Mouse (Mus musculus): ENCODE data around the gene Nxnl1. TPM values are rescaled to one million over a fixed set of nuclear protein-coding genes. Genes with fewer than 3 reads are reported as not detected.

Nxnl1 gene
- polyA plus RNA-seq, 1 experiment from 2014 or later = not detected

DNA sequence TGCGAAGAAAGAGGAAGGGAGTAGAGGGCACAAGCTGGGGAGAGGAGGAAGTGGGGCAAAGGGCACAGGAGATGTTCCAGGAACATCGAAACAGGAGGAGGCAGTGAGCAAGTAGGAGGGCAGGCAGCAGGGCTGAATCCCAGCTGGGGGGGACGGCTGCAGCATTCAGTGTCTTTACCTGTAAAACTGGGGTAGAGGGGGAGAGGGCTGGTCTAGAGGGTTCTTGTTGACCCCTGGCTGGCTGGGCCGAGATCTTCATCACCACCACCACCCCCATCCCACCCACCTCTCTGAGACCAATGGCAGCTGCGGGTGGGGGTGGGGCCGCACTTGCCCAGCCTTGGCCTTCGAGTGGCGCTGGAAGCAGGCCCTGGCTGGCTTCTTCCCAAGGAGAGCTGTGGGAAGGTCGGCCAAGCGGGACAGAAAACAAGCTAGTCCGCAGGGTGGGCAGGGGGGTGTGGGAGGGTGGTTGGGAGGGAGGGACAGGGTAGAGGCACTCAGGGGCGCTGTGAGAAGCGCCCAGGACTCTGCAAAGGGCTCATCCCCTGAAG lies 2.1 kb upstream of the Nxnl1 start, which contains the start of gene Slc27a1:
Gene Slc27a1 (plus strand): TSS at position 496 of the 551 bp plus-strand sequence.
- Histone ChIP-seq H3K27me3 (ENCODE audit: control insufficient read depth, insufficient read depth, low read length) (no peaks in the 10 kb centered on the region), H3K4me3 (ENCODE audit: low read depth, low read length) (peak within 1 kb of the TSS; percentile 41), H3K27ac (ENCODE audit: low read length) (peak within 1 kb of the TSS; percentile 46; the same call in 1 of the 2 replicates), H3K4me2 (replicated peaks; ENCODE audit: low read depth, low read length) (peak within 1 kb of the TSS; percentile 80), H3K9ac (replicated peaks; ENCODE audit: low read depth, low read length) (peak within 1 kb of the TSS; percentile 36; the same call in 1 of the 2 replicates), H3K9me3 (ENCODE audit: control insufficient read depth, low read depth, low read length) (0 out of 2 replicates have a peak, but pooled peaks cover 2% of the 10 kb centered on the region), H3K4me1 (ENCODE audit: control insufficient read depth, insufficient read depth, low read length) (peaks cover 14% of the 10 kb centered on the region), H3K36me3 (ENCODE audit: control insufficient read depth, insufficient read depth, low read length) (no peaks in the 10 kb centered on the region)
- ATAC-seq (ENCODE audit: insufficient number of reproducible peaks, insufficient read depth, low FRiP score, low read depth) = no peak
- 15% methylated on average over 13 of the region's 13 CpGs for WGBS

DNA sequence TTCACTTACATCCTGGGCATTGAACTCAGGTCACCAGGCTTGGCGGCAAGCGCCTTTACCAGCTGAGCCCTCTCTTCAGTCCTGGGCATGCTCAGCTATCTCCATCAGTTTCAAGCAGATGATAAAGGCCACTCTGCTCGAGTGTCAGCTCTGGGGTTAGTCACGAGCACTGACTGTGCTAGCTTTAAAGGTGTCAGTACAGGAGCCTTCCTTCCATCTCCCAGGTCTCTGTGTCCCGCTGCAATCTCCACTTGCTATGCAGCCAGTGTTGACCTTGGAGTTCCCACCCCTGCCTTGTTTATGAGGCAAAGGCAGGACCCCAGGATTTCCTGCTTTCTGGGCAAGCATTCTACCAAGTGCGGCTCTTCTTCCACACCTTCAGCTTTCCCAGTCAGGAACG lies 1.2 kb upstream of the Nxnl1 start:
- H3K27me3 ChIP-seq (ENCODE audit: control insufficient read depth, insufficient read depth, low read length) = 0 out of 2 replicates have a peak, but pooled peaks cover under 1% of the 10 kb centered on the region
- ATAC-seq (ENCODE audit: insufficient number of reproducible peaks, insufficient read depth, low FRiP score, low read depth) = no peak

DNA sequence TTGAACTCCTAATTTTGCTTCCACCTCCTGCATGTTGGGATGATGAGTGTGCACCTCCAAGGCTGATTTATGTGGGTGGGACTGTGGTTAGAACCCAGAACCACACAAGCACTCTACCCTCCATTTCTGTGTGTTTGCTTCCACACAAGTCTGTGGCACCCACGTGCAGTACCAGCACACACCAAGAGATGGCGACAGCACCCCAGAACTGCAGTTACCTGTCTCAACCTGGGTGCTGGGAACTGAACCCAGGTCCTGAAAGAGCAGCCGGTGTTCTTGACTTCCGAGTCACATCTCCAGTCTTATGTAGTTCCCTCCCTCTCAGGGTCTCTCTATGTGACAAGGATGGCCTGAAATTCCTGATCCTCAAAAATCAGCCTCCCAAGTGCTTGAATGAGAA lies 2.4 kb downstream of the Nxnl1 start:
- Histone ChIP-seq H3K4me1 (ENCODE audit: control insufficient read depth, insufficient read depth, low read length) (peaks cover 11% of the 10 kb centered on the region; the same call in 1 of the 2 replicates), H3K4me2 (replicated peaks; ENCODE audit: low read depth, low read length) (no peak overlapping the region), H3K27ac (ENCODE audit: low read length) (no peak overlapping the region), H3K36me3 (ENCODE audit: control insufficient read depth, insufficient read depth, low read length) (no peaks in the 10 kb centered on the region), H3K4me3 (ENCODE audit: low read depth, low read length) (no peak overlapping the region), H3K9ac (replicated peaks; ENCODE audit: low read depth, low read length) (no peak overlapping the region), H3K9me3 (ENCODE audit: control insufficient read depth, low read depth, low read length) (0 out of 2 replicates have a peak, but pooled peaks cover 2% of the 10 kb centered on the region), H3K27me3 (ENCODE audit: control insufficient read depth, insufficient read depth, low read length) (0 out of 2 replicates have a peak, but pooled peaks cover 10% of the 10 kb centered on the region)
- WGBS = 85% methylated on average over 4 of the region's 4 CpGs
- no peak for ATAC-seq (ENCODE audit: insufficient number of reproducible peaks, insufficient read depth, low FRiP score, low read depth)

More for the DNA sequence above, 1.2 kb upstream of the Nxnl1 start:
- Histone ChIP-seq H3K4me2 (replicated peaks; ENCODE audit: low read depth, low read length) (no peak overlapping the region), H3K9me3 (ENCODE audit: control insufficient read depth, low read depth, low read length) (0 out of 2 replicates have a peak, but pooled peaks cover 2% of the 10 kb centered on the region), H3K9ac (replicated peaks; ENCODE audit: low read depth, low read length) (no peak overlapping the region), H3K36me3 (ENCODE audit: control insufficient read depth, insufficient read depth, low read length) (no peaks in the 10 kb centered on the region), H3K27ac (ENCODE audit: low read length) (no peak overlapping the region), H3K4me1 (ENCODE audit: control insufficient read depth, insufficient read depth, low read length) (peaks cover 17% of the 10 kb centered on the region), H3K4me3 (ENCODE audit: low read depth, low read length) (no peak overlapping the region)
- WGBS = 72% methylated on average over 7 of the region's 7 CpGs

DNA sequence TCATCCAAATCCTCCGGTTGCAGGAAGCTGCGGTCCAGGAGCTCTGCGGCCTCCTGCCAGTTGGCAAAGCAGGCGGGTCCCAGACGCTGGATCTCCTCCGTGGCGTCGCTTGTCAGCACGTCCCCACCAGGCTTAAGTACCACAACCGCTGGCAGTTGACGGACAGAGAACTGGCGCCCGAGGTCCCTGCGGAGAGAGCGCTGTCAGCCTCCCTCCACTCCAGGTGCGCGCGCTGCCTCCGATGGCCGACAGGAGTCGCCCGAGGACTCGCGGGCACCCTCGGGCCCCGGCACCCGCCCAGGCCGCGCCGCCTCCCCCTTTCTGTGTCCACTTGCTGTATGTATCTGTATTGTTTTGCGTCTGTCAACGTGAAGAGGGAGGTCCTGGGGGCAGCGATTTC lies 3.6 kb downstream of the Nxnl1 start:
- Histone ChIP-seq H3K4me1 (ENCODE audit: control insufficient read depth, insufficient read depth, low read length) (0 out of 2 replicates have a peak, but pooled peaks cover 5% of the 10 kb centered on the region), H3K27ac (ENCODE audit: low read length) (no peak overlapping the region), H3K4me3 (ENCODE audit: low read depth, low read length) (peak overlapping the region; percentile 10; the same call in 1 of the 2 replicates), H3K27me3 (ENCODE audit: control insufficient read depth, insufficient read depth, low read length) (peaks cover 17% of the 10 kb centered on the region; the same call in 1 of the 2 replicates), H3K9ac (replicated peaks; ENCODE audit: low read depth, low read length) (no peak overlapping the region), H3K4me2 (replicated peaks; ENCODE audit: low read depth, low read length) (peak overlapping the region; percentile 43), H3K36me3 (ENCODE audit: control insufficient read depth, insufficient read depth, low read length) (no peaks in the 10 kb centered on the region), H3K9me3 (ENCODE audit: control insufficient read depth, low read depth, low read length) (0 out of 2 replicates have a peak, but pooled peaks cover 2% of the 10 kb centered on the region)
- ATAC-seq (ENCODE audit: insufficient number of reproducible peaks, insufficient read depth, low FRiP score, low read depth) = no peak
- WGBS = under 1% methylated on average over 33 of the region's 33 CpGs

DNA sequence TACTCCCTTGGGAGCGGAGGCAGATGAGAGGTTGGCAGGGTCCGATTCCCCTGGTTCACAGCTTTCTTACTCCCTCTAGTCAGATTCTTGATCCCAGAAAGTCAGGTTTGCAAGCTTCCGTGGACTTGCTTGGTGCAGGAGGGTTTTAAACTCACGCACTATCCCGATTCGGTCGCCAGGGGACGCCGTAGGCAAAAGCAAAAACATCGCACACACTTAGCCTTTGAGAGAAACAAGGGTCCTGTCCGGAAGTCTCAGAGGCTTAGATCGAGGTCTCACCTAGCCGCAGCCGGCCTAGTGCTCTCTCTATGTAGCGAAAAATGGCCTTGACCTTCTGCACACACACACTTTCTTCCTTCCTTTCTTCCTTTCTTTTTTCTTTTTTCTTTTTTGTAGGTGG lies 5.0 kb downstream of the Nxnl1 start:
- Histone ChIP-seq H3K4me1 (ENCODE audit: control insufficient read depth, insufficient read depth, low read length) (0 out of 2 replicates have a peak, but pooled peaks cover 5% of the 10 kb centered on the region), H3K9ac (replicated peaks; ENCODE audit: low read depth, low read length) (no peak overlapping the region), H3K36me3 (ENCODE audit: control insufficient read depth, insufficient read depth, low read length) (no peaks in the 10 kb centered on the region), H3K4me3 (ENCODE audit: low read depth, low read length) (no peak overlapping the region), H3K9me3 (ENCODE audit: control insufficient read depth, low read depth, low read length) (0 out of 2 replicates have a peak, but pooled peaks cover 2% of the 10 kb centered on the region), H3K27ac (ENCODE audit: low read length) (no peak overlapping the region), H3K27me3 (ENCODE audit: control insufficient read depth, insufficient read depth, low read length) (peaks cover 26% of the 10 kb centered on the region), H3K4me2 (replicated peaks; ENCODE audit: low read depth, low read length) (no peak overlapping the region)
- 3% methylated on average over 15 of the region's 15 CpGs for WGBS
- no peak for ATAC-seq (ENCODE audit: insufficient number of reproducible peaks, insufficient read depth, low FRiP score, low read depth)

DNA sequence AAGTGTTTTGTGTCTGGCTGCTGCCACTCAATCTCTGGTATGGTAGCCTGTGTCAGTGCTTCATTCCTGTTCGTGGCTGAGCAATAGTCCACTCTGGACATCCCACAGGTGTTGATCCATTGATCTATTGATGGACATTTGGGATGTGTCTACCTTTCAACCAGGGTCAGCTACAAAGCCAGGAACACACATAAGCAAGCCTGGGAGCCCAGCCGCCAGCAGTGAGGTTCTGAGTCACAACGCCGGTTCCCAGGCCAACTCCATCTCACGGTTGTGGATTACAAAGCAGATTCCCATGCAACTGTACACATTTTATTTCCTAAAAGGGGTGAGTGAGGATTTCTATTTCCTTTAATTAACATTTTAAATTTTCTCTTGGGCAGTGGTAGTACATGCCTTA lies 5.6 kb downstream of the Nxnl1 start:
- Histone ChIP-seq H3K27ac (ENCODE audit: low read length) (no peak overlapping the region), H3K4me2 (replicated peaks; ENCODE audit: low read depth, low read length) (no peak overlapping the region), H3K9me3 (ENCODE audit: control insufficient read depth, low read depth, low read length) (0 out of 2 replicates have a peak, but pooled peaks cover 2% of the 10 kb centered on the region), H3K36me3 (ENCODE audit: control insufficient read depth, insufficient read depth, low read length) (no peaks in the 10 kb centered on the region), H3K27me3 (ENCODE audit: control insufficient read depth, insufficient read depth, low read length) (peaks cover 26% of the 10 kb centered on the region), H3K4me1 (ENCODE audit: control insufficient read depth, insufficient read depth, low read length) (0 out of 2 replicates have a peak, but pooled peaks cover 5% of the 10 kb centered on the region), H3K9ac (replicated peaks; ENCODE audit: low read depth, low read length) (no peak overlapping the region), H3K4me3 (ENCODE audit: low read depth, low read length) (no peak overlapping the region)
- WGBS = 82% methylated on average over 5 of the region's 5 CpGs
- ATAC-seq (ENCODE audit: insufficient number of reproducible peaks, insufficient read depth, low FRiP score, low read depth) = no peak

DNA sequence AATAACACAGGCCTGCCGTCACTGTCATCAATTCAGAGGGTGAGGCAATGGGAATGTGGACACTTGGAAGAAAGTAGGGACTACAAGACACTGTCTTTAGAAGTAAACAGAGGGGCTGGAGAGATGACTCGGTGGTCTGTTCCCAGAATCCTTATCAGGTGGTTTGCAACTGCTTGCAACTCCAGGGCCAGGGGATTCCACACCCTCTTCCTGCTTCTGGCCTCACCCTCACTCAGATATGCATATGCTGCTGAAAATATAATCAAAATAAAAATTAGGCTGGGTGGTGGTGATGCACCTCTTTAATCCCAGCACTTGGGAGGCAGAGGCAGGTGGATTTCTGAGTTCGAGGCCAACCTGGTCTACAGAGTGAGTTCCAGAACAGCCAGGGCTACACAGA lies 6.3 kb downstream of the Nxnl1 start:
- no peaks in the 10 kb centered on the region for H3K36me3 ChIP-seq (ENCODE audit: control insufficient read depth, insufficient read depth, low read length)
- no peak for ATAC-seq (ENCODE audit: insufficient number of reproducible peaks, insufficient read depth, low FRiP score, low read depth)
- H3K27me3 ChIP-seq (ENCODE audit: control insufficient read depth, insufficient read depth, low read length) = peaks cover 26% of the 10 kb centered on the region
- H3K9ac ChIP-seq (replicated peaks; ENCODE audit: low read depth, low read length) = no peak overlapping the region
- H3K4me3 ChIP-seq (ENCODE audit: low read depth, low read length) = no peak overlapping the region
- H3K27ac ChIP-seq (ENCODE audit: low read length) = no peak overlapping the region
- 0 out of 2 replicates have a peak, but pooled peaks cover 5% of the 10 kb centered on the region for H3K4me1 ChIP-seq (ENCODE audit: control insufficient read depth, insufficient read depth, low read length)
- 66% methylated on average over 3 of the region's 3 CpGs for WGBS
- 0 out of 2 replicates have a peak, but pooled peaks cover 2% of the 10 kb centered on the region for H3K9me3 ChIP-seq (ENCODE audit: control insufficient read depth, low read depth, low read length)
- no peak overlapping the region for H3K4me2 ChIP-seq (replicated peaks; ENCODE audit: low read depth, low read length)

DNA sequence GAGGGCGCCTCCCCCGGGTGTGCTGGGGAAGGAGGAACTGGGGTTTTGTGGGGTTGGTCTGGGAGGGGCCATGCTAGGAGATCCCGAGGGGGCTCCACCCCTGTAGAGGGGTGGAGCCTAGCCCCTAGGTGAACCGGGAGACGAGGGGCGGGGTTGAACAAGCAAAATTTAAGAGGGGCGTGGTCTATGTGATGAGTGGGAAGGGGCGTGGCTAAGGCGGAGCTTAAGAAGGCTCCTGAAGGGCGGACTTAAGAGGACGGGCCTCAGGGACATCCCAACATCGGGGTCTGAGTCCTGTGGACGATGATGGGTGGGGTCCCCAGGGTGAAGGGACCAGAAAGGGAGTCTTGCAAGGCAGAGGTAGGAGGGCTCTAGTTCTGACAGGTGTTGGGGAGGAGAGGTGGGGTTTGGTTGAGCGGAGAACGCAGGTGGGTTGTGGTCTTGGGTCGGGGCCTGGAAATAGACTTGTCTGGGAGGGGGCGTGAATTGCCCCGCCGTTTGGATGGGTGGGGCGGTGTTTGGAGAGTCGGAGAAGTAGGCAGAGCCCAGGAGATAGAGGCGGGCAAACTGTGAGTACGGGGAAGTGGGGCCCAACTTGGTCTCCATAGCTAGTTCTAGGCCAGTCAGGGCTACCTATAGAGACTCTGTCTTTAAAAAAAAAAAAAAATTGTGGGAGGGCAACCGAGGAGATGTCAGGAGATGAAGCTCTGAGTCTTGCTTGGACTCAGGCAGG lies 7.3 kb downstream of the Nxnl1 start:
- WGBS = 2% methylated on average over 24 of the region's 24 CpGs
- H3K27ac ChIP-seq (ENCODE audit: low read length) = no peak overlapping the region
- peak overlapping the region; percentile 82 for H3K4me2 ChIP-seq (replicated peaks; ENCODE audit: low read depth, low read length)
- H3K9ac ChIP-seq (replicated peaks; ENCODE audit: low read depth, low read length) = peak overlapping the region; percentile 36; the same call in 1 of the 2 replicates
- H3K36me3 ChIP-seq (ENCODE audit: control insufficient read depth, insufficient read depth, low read length) = no peaks in the 10 kb centered on the region
- H3K27me3 ChIP-seq (ENCODE audit: control insufficient read depth, insufficient read depth, low read length) = peaks cover 26% of the 10 kb centered on the region
- H3K4me1 ChIP-seq (ENCODE audit: control insufficient read depth, insufficient read depth, low read length) = 0 out of 2 replicates have a peak, but pooled peaks cover 5% of the 10 kb centered on the region
- peak overlapping the region; percentile 47 for H3K4me3 ChIP-seq (ENCODE audit: low read depth, low read length)
- ATAC-seq (ENCODE audit: insufficient number of reproducible peaks, insufficient read depth, low FRiP score, low read depth) = peak; percentile 76
- H3K9me3 ChIP-seq (ENCODE audit: control insufficient read depth, low read depth, low read length) = no peaks in the 10 kb centered on the region
